Mouse (Mus musculus): ENCODE data around the gene Stx3. TPM values are rescaled to one million over a fixed set of nuclear protein-coding genes. Genes with fewer than 3 reads are reported as not detected.

The Stx3 gene
- 10 to 100 TPM; 19.1 to 23.2 TPM for total RNA-seq (2021)
- long read RNA-seq, transcript Stx3-202 (11 exons, 2,810 nt): major isoform, 5 of 24 reads
- long read RNA-seq, partial matches to known transcripts: 0 of 24 reads
- long read RNA-seq, other reads (novel, unspliced or antisense): 12 of 24 reads

DNA sequence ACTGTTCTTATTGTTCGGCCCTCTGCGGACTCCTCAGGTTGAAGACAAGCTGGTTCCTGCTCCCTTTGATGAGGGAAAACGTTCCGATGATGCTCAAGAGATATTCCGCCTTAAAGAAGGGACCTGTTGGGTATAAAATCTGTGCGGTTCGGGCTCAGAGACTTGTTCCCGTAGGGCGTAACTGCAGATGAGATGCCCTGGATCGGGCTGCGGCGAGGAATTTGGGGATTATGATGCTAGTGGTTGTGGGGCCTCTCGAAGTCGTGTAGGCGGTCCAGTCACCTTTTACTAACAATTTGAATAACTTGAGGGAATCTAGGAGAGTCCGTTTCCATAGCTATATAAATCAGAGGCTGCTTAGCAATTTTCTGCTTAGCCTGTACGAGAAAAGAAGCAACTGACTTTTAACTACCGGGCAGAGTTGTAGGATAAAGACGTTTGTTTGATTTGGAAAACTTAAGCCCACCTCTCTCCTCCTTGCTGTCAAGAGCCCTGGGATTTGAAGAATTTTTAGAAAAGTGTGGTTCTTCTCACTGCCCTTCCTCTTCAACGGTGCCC lies at the start of gene Stx3:
Gene Stx3, minus strand, starts transcription at position 261 of the 558 bp plus-strand sequence.
- no peak for DNase-seq (ENCODE audit: low spot score in 2 of 2)

DNA sequence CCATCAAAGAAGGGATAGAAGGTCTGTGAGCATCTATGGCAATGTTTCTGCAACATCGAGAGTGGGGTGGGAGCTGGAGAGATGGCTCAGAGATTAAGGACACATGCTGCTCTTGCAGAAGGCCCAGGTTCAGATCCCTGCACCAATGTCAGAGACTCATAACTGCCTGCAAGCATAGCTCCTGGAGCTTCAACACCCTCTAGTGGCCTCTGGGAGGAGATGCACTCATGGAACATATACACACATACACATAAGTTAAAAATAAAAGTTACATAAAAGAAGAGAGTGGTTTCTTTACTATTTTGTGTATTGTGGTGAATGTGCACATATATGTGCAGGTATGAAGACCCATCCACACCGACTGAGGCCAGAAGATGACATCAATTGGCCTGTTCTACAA lies 48.6 kb upstream of the Stx3 start:
- no peak for DNase-seq (ENCODE audit: low spot score in 2 of 2)

DNA sequence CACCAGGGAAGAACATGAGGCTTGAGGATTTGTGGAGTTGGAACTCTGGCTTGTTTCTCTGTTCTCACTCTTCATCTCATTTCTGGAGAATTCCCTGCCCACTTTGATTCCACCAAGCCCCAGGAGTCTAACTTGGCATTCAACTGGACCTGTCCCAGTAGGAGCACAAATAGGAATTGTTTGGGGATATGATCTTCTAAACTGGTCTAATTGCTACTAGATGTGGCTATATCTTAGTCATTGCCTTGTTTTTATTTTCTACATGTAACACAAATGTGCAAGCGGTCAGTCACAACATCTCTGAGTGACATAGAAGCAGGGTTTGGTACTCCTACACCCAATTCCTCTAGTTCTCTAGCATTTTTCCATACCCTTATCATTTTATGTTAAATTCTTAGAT lies 41.8 kb upstream of the Stx3 start, which contains the start of gene Olfr1418:
Gene Olfr1418, minus strand, starts transcription at position 101 of the 400 bp plus-strand sequence.
- DNase-seq (ENCODE audit: low spot score in 2 of 2): no peak

DNA sequence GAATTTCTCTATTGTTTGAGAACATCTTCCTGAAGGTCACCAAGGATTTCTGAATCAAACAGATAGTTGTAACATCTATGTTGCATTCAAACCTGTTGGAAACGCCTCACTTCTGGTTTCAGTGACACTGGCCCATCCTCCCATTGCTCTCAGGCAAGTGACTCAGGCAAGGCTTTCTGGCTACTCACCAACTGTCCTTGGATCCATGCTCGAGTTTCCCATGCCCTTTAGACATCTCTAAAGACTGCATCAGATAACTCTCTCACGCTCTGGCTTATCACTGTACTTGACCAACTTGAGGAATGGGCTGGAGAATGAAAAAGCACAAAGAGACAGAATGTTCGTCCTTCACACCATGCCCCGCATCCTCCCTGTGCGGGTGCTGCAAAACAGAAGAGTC lies 37.3 kb upstream of the Stx3 start:
- DNase-seq (ENCODE audit: low spot score in 2 of 2): no peak

DNA sequence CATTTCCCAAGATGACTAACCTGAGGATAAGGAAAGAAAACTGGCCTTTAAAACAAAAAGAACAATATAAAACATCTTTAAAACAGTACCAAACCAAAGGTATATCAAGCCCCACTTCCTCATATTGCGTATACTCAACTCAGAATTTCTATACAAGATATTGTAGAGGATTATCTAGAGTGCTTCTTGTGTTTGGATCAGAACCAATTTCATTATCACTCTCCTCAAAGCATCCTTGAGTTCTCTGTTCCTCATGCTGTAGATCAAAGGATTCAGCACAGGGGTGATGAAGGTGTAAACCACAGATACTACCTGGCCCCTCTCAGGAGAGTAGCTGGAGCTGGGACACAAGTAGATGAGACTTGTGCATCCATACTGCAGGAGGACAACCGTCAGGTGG lies 35.6 kb upstream of the Stx3 start:
- no peak for DNase-seq (ENCODE audit: low spot score in 2 of 2)

DNA sequence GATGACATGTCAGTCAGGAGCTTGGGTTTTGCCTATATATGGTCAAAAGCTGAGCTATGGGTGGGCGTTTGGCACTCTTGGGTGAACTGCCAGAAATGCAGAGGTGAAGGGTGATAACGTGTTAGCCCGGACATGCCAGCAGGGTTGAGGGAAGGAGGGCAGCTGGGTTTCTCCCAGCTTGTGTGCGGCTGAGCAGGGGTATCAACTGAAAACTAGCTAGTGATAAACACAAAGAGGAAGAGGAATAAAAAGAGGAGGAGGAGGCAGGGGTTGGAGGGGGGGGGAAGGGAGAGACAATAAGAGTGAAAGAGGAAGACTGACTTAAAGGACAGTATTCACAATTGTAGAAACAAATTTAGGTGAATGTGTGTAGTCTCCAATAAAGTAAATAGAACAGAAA lies 33.4 kb upstream of the Stx3 start:
- DNase-seq (ENCODE audit: low spot score in 2 of 2): no peak

DNA sequence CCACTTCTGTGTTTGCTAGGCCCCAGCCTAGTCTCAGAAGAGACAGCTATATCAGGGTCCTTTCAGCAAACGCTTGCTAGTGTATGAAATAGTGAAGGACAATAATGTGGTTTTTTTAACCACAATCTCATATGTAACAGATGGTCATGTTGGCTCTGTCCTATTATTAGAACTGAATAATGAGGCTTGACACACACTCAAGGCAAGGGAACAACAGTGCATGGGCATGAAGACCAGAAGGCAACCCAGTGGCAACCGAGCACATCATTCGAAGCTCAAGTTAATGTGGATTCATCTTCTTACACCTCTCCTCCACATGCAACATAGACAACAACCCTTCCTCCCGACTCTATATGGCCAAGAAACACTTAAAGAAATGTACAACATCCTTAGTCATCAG lies 27.1 kb upstream of the Stx3 start:
- DNase-seq (ENCODE audit: low spot score in 2 of 2): no peak

DNA sequence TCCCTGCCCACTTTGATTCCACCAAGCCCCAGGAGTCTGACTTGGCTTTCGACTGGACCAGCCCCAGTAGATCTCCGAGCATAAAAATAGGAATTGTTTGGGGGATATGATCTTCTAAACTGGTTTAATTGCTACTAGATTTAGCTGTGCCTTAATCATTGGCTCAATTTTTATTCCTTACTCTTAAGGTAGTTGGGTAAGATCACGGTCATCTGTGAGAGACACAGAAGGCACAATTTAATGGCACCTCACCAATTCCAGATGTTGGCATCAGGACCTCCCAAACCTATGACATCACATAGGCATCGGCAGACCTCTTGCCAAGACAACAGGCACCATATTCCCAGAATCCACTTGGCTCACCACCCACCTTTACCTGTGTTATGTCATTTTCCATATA lies 19.9 kb upstream of the Stx3 start, which contains the start of gene Olfr1417:
Gene Olfr1417, minus strand, starts transcription at position 101 of the 400 bp plus-strand sequence.
- DNase-seq (ENCODE audit: low spot score in 2 of 2): no peak

DNA sequence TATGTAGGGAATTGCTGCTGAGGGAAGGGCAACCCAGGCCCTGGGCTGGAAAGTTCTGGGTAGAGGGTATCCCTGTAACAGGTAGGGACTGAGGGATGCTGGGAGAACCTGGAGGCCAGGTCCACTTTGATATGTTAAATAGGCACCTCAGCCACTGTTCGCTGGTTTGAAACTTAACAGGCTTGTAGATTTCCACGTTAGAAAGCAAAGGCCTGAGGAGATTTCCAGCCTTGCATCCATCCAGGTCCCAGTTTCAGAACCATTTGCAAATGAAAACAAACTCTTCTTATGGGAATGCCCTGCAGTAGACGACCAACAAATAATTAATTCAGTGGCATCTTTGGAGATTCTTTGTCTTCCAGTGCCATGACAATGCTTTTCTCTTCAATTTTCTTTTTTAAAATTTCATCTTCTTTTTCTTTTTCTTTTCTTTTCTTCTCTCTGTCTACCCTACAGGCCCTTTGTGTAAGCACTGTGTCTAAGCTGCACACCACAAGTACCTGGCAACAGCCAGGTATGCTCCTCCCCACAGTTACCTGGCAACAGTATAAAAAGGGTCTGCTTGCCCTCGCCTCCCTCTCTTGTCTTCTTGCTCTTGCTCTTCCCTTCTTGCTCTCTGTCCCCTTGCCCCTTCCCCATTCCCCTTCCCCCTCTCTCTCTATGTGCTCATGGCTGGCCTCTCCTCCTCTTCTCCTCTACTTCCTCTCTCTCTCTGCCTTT lies 4.3 kb upstream of the Stx3 start:
- no peak for DNase-seq (ENCODE audit: low spot score in 2 of 2)

DNA sequence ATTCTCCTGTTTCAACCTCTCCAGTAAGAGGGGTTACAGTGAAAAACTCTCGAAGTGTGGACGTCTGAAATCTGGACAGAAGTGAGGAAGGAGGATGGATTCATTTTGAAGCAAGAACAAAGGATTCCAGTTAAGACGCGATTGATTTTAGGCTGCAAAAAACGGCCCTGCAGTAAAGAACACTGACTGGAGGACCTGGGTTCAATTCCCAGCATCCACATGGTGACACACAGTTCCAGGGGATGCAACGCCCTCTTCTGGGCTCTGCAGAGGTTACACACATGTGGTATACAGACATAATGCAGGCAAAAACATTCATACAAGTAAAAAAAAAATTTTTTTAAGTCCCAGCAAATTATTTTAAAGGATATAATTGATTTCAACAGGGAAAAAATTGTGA lies 1.0 kb upstream of the Stx3 start:
- DNase-seq (ENCODE audit: low spot score in 2 of 2): peak in 1 of 2 experiments; percentile 23

DNA sequence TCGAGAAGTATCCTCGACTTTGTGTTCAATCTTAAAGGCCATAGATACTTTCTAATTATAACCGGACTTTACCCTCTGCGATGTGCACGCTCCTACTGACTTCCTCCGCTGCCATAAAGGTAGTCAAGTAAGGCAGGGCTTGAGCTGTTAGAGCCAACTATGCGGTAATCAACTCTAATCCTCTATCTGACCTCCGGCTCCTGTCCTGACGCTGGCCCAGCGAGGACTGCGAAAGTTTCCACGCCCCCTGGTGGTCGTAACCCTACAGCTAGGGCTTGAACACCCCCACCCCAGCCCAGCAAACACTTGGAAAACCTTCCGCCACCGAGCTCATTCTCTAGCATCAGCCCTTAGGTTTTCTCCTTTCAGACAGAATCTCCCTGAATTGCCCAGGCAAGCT lies 597 bp upstream of the Stx3 start:
- peak; percentile 78 to 81 for DNase-seq (ENCODE audit: low spot score in 2 of 2)

DNA sequence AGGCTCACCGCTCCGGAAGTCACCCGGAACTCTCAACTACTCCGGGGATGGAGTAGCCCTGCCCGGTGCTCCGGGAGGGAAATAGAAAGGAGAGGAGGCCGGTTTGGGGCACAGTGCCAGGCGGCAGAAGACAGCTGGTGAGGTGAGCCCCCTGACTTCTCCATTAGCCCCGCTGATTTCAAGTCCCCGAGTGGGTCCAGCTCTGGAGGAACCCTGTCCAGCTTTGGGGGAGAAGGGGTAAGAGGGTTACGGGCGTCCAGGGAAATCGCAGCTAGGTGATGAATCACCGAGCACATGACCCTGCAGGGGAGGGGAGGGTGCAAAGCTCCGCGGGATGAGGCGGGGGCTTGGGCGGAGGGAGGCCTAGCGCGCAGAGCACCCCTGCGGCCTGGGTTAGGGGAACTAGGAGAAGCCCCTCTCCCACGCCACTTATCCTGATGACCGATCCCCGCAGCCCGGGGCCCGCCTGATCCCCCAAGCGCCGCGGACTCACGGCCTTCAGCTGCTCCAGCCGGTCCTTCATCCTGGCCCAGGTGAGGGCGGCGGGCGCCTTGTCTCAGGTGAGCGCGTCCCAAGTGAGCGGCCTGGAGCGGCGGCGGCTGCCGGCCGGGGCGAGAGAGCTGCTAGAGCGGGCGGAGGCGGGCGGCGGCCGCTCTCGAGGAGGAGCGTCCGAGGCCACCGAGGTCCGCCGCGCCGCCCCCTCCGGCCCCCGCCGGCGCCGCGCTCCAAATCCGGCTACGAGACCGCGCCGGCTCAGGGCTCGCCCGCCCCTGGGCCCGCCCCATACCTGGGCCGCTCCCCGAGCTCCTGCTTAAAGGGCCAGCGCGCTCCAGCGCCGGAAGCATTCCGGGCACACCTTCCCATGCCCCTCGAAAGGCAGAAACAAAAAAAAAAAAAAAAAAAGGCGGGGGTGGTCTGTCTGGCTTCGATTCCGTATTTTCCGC lies 732 bp downstream of the Stx3 start:
- DNase-seq (ENCODE audit: low spot score in 2 of 2): peak; percentile 36 to 55

DNA sequence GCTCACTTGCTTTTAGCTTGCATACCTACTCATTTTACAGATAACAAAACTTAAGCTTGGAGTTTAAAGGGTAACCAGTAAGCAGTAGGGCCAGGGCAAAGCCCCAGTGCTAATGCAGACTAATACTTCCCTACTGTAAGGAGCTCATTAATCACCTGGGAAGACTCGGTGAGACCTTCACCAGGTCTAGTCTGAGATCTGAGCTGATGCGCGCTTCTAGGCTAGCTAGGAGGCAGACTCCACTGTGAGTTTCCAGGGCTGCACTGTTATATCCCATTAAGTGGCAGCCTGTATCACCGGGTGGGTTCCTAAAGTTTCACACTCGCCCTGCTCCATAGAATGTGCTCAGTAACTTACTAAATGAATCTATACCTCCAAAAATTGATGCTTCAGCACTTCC lies 1.6 kb downstream of the Stx3 start:
- DNase-seq (ENCODE audit: low spot score in 2 of 2): no peak

DNA sequence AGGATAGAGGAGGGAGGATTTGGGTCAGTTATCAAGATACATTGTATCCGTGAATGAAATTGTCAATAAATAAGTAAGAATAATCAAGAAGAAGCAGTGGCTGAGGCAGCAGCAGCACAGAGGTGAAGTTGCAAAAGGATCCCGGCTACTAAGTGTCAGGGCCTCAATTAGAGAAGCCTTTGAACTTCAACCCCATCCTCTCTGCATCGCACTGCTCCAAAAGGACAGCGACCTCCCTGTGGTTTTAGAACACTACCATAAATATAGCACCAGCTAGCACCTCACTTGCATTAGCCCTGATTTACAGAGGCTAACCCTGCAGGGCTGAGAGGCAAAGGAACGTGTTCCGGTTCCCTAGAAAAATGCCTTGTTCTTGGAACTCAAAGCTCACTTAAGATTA lies 2.5 kb downstream of the Stx3 start:
- DNase-seq (ENCODE audit: low spot score in 2 of 2): no peak

DNA sequence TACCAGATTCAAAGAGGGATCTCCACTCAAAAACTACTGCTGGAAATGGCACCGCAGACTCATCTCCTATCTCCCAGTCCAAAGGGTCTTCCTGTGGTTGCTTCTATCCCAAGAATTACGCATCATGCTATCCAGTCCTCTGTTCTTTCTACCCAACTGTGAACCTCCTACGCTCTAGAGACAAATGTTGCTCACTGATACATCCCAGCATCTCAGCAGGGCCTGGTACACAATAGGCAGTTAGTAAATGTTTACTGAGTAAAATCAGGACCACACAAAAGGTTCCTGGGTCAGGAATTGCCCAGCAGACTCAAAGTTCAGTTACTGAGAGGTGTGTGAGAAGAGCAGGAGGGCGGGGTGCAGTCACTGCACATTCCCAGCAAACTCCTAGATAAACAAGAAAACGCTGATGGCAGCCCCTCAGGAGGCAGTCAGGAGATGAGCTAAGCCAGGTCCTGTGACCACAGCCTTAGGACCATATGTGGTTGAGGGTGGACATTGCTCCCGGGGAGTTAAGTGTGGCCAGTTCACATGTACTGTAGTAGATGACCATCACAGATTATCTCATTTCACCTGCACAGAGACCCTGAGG lies 4.4 kb downstream of the Stx3 start:
- DNase-seq (ENCODE audit: low spot score in 2 of 2): no peak

DNA sequence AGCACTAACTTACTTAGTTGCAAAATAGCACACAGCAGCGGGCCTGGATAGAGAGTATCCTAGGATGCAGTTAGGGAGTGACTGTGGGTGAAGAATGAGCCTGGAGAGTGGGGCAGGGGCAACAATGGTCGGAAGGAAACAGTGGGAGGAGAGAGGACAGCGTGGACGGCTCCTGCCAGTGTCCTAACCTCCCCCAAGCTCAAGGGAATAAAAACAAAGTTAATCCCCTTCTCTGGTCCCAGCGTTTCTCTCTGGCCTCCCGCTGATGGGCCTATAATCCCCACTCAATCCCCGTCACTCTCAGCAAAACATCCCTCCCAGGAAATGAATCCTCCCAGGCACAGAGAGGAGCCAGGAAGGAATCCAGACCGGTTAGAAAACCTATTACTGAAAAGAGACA lies 5.6 kb downstream of the Stx3 start:
- DNase-seq (ENCODE audit: low spot score in 2 of 2): no peak

DNA sequence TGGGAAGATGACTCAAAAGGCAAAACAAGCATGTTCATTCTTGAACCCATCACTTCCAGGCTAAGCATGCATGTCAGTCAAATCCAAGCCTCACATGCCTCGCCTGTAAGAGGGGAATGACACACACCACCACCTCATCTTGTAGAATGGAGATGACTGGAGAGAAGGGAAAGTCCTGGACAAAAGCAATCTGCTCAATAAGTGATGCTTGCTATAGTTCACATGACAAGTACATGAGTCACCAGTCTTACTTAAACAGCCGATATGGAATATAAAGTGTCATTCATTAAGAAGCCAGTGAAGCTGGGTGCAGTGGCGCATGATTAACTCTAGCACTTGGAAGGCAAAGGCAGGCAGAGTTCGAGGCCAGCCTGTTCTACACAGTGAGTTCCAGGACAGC lies 6.1 kb downstream of the Stx3 start:
- DNase-seq (ENCODE audit: low spot score in 2 of 2): no peak

DNA sequence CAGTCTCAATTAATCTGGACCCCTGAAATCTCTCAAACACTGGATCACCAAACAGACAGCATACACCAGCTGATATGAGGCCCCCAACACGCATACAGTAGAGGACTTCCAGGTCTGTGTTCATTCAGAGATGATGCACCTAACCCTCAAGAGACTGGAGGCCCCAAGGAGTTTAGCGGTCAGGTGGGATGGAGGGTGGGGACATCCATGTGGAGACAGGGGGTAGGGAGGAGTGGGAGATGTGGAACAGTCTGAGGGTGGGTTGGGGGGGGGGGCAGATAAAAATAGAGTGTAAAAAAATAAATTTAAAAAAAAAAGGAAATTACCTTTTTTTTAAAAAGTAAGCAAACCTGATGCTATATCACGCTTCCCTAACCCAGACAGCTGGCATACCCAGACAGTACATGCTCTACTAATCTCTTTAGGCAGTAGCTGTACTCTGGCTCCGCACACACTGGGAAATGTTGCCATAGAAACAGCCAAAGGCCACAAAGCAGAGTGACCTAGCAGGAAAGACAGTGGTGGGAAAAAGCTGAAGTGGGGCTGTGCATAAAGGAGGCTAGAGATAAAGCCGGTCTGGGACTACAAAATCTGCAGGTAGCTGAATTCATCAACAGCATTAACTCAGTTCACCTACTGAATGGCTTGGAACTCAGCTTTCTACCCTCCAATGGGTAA lies 7.4 kb downstream of the Stx3 start:
- DNase-seq (ENCODE audit: low spot score in 2 of 2): no peak

DNA sequence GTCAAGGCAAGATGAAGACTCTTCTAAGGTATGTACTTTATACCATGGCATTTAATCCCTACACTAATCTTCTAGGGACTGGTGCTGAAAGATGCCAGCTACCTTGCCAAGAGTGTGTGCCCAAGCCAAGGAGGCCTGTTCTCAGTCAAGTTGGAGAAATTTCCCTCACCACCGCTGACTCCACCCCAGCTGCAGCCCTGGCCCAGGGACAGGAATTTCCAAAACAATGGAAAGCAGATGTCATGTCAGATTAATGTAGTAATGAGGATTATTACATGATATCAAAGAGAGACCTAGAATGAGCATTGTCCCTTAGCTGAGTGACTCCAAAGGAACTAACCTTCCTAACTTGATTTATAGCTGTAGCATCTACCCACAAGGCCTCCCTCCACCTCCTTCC lies 8.3 kb downstream of the Stx3 start:
- DNase-seq (ENCODE audit: low spot score in 2 of 2): no peak

DNA sequence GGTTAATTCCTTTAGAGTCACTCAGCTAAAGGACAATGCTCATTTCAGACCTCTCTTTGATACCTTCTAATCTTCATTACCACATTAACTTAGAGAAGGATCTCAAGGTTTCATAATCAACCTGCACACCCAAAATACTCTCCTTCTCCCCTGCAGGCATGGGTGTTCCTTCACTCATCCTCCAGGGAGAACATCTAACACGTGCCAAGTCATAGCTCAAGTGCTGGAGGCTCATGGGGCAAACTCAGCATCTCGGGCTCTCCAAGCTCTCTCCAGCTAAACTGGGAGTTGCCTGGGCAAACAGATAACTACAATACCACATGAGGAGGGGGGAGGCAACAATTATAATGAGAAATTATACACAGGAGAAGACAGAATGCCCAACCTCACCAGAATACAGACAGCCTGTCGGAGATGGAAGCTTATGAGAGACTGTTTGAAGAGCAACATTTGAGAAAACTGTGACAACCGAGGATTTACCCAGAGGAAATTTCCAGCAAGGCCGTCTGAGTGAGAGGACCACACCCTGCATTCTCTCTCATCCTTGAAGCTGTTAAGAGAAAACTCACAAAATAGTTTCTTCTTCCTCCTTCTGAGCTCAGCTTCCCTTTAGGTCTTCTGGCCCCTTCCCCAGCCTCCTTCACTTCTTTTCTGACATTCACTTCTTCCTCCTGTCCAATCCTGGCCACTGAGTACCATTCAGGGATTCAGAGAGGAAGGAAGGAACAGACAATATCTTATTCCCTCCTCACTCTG lies 9.0 kb downstream of the Stx3 start:
- no peak for DNase-seq (ENCODE audit: low spot score in 2 of 2)
